Comparison of ENCODE assay signal across 8 mouse cellular contexts in the genomic region with DNA sequence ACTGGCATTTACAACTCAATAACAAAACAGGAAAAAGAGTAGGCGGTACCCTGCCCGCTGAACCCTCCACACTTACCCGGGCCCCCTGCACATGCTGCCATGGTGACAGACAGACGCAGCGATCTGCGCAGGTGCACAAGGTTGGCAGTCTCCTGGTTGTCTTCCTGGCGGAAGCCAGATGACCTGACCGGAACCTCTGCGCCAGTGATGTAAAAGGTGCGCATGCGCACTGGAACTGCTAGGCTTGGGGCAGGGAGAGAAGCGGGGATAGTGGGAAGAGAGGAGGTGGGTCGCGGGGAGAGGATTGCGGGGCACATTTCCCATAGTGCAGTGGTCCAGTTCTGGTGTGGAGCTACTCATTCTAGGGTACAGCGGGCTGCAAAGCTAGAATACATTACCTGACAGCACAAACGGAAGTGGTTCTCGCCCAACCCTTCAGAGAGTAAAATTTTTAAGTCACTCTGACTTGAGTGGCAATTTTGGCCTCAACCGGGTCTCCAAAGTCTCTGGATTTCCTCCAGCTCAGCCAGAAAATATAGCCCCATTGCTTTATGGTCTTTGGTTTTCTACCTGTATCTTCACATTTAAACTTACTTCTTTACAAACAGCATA. TPM values are rescaled to one million over a fixed set of nuclear protein-coding genes. Genes with fewer than 3 reads are reported as not detected.
DNase-seq lines count a peak whose midpoint lies in the region; ATAC-seq and TF ChIP-seq lines count a peak whose summit lies in the region.

Gene Fam151b (minus strand): TSS at position 164 of the 612 bp plus-strand sequence.

- H3K4me3 ChIP-seq in heart, embryonic 13.5 days, result peak within 1 kb of the TSS; percentile 55
- H3K4me3 ChIP-seq in kidney, postnatal 0 days (replicated peaks; ENCODE audit: low read depth, low read length), result peak within 1 kb of the TSS; percentile 43
- peak within 1 kb of the TSS; percentile 63 for H3K4me3 ChIP-seq in liver, adult 2 months (ENCODE audit: insufficient read depth, low read depth, low read length)

- H3K9ac ChIP-seq in heart, embryonic 13.5 days, result peak within 1 kb of the TSS; percentile 75
- peak within 1 kb of the TSS; percentile 43 for H3K9ac ChIP-seq in kidney, postnatal 0 days (ENCODE audit: low read depth, low read length)
- peak within 1 kb of the TSS; percentile 78 for H3K9ac ChIP-seq in liver, adult 2 months (ENCODE audit: low read depth, low read length)

- H3K79me2 ChIP-seq in liver, adult 2 months (ENCODE audit: control insufficient read depth, insufficient read depth, low read length), result no peaks in the 10 kb centered on the region

- peak; percentile 64; the same call in 1 of the 2 replicates for TF ChIP-seq POLR2A in liver, adult 2 months (IDR thresholded peaks at IDR 0.05; ENCODE audit: extremely low read depth, insufficient read depth, low read length)

- no peak for TF ChIP-seq CTCF in kidney, postnatal 0 days (IDR thresholded peaks at IDR 0.05; ENCODE audit: low read depth)
- TF ChIP-seq CTCF in liver, adult 2 months (IDR thresholded peaks at IDR 0.05; ENCODE audit: low read depth, low read length), result no peak

- peak; percentile 97 for ATAC-seq in CD4-positive, CD25-positive, alpha-beta regulatory T cell, adult 4 months
- ATAC-seq in heart, embryonic 13.5 days (ENCODE audit: extremely low read depth, insufficient number of reproducible peaks, low FRiP score, low TSS enrichment), result peak; percentile 90
- ATAC-seq in kidney, postnatal 0 days (replicated peaks; ENCODE audit: low FRiP score, low read depth), result peak; percentile 100
- peak; percentile 99 for ATAC-seq in monocyte, adult 5-6 weeks (replicated peaks; ENCODE audit: insufficient number of reproducible peaks, low FRiP score, low TSS enrichment, poor library complexity, severe bottlenecking)

- H3K36me3 ChIP-seq in heart, embryonic 13.5 days, result peaks cover 22% of the 10 kb centered on the region
- no peaks in the 10 kb centered on the region for H3K36me3 ChIP-seq in kidney, postnatal 0 days (ENCODE audit: insufficient read depth, low read length)
- H3K36me3 ChIP-seq in liver, adult 2 months (ENCODE audit: control insufficient read depth, insufficient read depth, low read length), result 0 out of 2 replicates have a peak, but pooled peaks cover 2% of the 10 kb centered on the region

- DNase-seq in c-Kit-positive CD71-negative TER-119-negative erythroid progenitor cells, embryonic 14.5 days (ENCODE audit: low read depth), result peak; percentile 85
- DNase-seq in fibroblast of lung, adult 2 months (ENCODE audit: low read depth), result peak; percentile 66
- peak; percentile 97 for DNase-seq in kidney, postnatal 0 days (ENCODE audit: low spot score)
- peak; percentile 89 for DNase-seq in liver, adult 2 months (ENCODE audit: extremely low read depth, low read depth, low spot score)
- DNase-seq in spleen, postnatal 36 days (ENCODE audit: low spot score in 2 of 2), result peak; percentile 96 to 97

- H3K27me3 ChIP-seq in heart, embryonic 13.5 days (replicated peaks), result no peaks in the 10 kb centered on the region
- no peaks in the 10 kb centered on the region for H3K27me3 ChIP-seq in kidney, postnatal 0 days (ENCODE audit: insufficient read depth, low read length)
- H3K27me3 ChIP-seq in liver, adult 2 months (ENCODE audit: control insufficient read depth, insufficient read depth, low read length), result no peaks in the 10 kb centered on the region

- H3K4me1 ChIP-seq in heart, embryonic 13.5 days, result no peaks in the 10 kb centered on the region
- no peaks in the 10 kb centered on the region for H3K4me1 ChIP-seq in kidney, postnatal 0 days (replicated peaks; ENCODE audit: insufficient read depth, low read length)
- no peaks in the 10 kb centered on the region for H3K4me1 ChIP-seq in liver, adult 2 months (ENCODE audit: control insufficient read depth, insufficient read depth, low read length)

- H3K9me3 ChIP-seq in heart, embryonic 13.5 days, result peaks cover 4% of the 10 kb centered on the region; the same call in 1 of the 2 replicates
- H3K9me3 ChIP-seq in kidney, postnatal 0 days (replicated peaks; ENCODE audit: low read length), result no peaks in the 10 kb centered on the region

- peak within 1 kb of the TSS; percentile 73 for H3K4me2 ChIP-seq in heart, embryonic 13.5 days
- H3K4me2 ChIP-seq in kidney, postnatal 0 days (ENCODE audit: low read length), result peak within 1 kb of the TSS; percentile 63

- WGBS in heart, embryonic 13.5 days, result 5% methylated on average over 19 of the region's 19 CpGs
- WGBS in kidney, postnatal 0 days, result 6% methylated on average over 19 of the region's 19 CpGs
- WGBS in liver, adult 2 months, result 11% methylated on average over 19 of the region's 19 CpGs

- H3K27ac ChIP-seq in heart, embryonic 13.5 days (replicated peaks), result no peak within 1 kb of the TSS; the same call in 1 of the 2 replicates
- H3K27ac ChIP-seq in kidney, postnatal 0 days, result peak within 1 kb of the TSS; percentile 79; the same call in 1 of the 2 replicates
- peak within 1 kb of the TSS; percentile 58 for H3K27ac ChIP-seq in liver, adult 2 months (replicated peaks; ENCODE audit: insufficient read depth, low read depth, low read length)

RNA-seq across cellular contexts. Expression of gene Fam151b, which starts in this region (rescaled TPM):
- under 1 TPM in 1 of 2 experiments, not detected in 1; 0.44 TPM for polyA plus RNA-seq in CD4-positive, CD25-positive, alpha-beta regulatory T cell, adult 4 months (2017; shearing (Covaris generic))
- 0.12 TPM in 1 of 2 replicates, not detected in the other for polyA plus RNA-seq in heart, embryonic 13.5 days (2015; fragmentation: Nextera tagmentation; extraction: Ambion mirVana)
- 0.22 and 0.34 TPM in 2 replicates for polyA plus RNA-seq in kidney, postnatal 0 days (2015; fragmentation: Nextera tagmentation; extraction: Ambion mirVana)
- total RNA-seq in liver, adult 2 months (2014; rRNA removed), result 8.7 and 9.3 TPM in 2 replicates
- 2.7 and 3.4 TPM in 2 replicates for polyA plus RNA-seq in liver, adult 2 months (2012; rRNA removed)
- 9.9 to 14.8 TPM (median 14.0 TPM) in 3 replicates for total RNA-seq in monocyte, adult 5-6 weeks (2017)

Comparison
In these comparisons a context has a peak if more than half of its experiments do, and no peak if none do; other contexts are left out.
1. Peak in ATAC-seq in CD4-positive, CD25-positive, alpha-beta regulatory T cell, adult 4 months; RNA of the gene not detected or under 1 TPM.
2. Peak in ATAC-seq, H3K4me3 ChIP-seq, H3K9ac ChIP-seq and H3K4me2 ChIP-seq in heart, embryonic 13.5 days; RNA of the gene not detected or under 1 TPM.
3. Peak in DNase-seq, ATAC-seq, H3K4me3 ChIP-seq, H3K27ac ChIP-seq, H3K9ac ChIP-seq and H3K4me2 ChIP-seq in kidney, postnatal 0 days; RNA of the gene not detected or under 1 TPM.